Mouse (Mus musculus): ENCODE measurements around the gene Pibf1.

The Pibf1 gene

DNA sequence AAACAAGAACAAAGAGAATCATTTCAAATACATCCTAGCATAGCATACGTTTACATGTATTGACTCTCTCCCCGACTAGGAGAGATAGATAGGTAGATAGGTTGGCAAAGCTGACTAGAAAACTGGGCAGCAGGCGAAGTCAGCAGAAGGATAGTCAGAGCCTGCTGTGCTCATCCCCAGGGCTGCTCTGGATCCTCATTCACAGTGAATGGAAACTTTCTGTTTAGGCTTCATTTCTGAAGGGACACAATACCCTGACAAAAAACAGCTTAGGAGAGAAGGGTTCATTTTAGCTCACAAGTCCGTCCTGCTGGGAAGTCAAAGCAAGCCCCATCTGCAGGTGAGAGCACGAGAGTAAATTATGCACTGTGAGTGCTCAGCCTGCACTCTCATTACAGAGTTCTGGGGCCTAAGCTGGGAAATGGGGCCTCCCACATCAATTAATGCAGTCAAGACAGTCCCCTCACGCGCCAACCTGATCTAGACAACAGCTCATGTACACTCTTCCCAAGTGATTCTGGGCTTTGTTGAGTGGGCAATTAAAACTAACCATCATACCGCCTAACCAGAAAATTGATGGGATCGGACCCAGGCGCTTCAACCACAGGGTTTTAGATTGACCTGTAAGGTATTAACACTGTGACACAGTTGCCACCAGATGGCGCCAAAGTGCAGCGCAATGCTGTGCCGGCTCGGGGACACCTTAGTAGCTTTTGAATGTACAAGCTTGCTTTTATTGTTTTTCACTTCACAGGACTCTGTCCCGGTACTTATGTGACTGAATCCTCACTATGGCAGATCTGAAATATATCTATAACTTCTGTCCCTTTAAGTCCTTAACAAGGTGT, 42.8 kb downstream of the Pibf1 start:
- DNase-seq = peak; percentile 70

DNA sequence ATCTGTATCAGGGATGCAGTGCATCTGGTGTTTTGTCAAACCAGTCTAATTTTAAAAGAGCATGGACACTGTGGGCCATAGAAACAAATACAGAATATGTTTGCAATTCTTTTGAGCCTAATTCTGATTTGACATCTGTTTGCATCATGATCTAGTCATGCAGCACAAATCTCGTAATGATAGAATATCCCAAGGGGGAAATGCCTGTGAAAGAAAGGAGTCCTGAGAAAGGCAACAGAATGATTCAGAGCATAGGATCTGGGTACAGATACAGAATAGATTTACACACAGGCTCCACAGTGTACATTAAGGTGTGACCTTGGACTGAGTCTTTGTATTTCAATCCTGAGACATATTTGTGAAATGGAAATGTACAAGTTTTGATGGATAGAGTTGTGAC, 47.6 kb downstream of the Pibf1 start:
- DNase-seq = no peak

DNA sequence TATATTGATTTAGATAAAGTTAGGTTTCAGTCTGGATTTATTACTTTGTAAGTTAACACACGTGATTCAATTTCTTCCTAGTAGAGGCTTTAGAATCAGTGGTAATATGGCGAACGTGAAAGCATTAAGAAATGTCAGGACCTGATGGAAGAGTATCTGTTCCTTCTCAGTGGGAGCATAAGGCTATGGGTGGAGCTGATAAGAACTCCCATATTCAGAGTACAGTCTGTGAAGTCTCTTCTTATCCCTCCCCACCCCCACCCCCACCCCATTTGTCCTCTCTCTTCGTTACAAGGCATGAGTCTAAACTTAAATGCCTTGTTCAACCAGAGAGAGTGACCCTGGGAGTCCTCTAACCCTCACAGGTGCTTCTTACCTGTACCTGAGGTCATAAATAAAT, 53.5 kb downstream of the Pibf1 start:
- no peak for DNase-seq

DNA sequence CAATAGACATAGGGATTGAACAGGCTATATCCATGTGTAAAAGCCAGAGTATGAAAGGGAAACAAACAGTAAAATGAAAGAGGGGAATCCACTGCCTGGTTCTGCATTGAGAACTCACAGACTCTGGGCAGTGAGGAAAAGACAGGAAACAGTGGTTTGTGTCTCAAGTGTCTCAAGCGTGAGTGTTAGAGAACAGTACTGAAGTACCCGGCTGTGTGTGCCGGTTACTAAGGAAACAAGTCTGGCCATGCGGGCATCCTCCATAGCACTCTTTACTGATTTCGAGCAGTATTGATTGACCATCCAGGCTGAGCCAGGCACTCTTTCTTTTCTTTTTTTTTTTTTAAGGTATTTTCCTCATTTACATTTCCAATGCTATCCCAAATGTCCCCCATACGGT, 60.7 kb downstream of the Pibf1 start:
- DNase-seq = no peak

DNA sequence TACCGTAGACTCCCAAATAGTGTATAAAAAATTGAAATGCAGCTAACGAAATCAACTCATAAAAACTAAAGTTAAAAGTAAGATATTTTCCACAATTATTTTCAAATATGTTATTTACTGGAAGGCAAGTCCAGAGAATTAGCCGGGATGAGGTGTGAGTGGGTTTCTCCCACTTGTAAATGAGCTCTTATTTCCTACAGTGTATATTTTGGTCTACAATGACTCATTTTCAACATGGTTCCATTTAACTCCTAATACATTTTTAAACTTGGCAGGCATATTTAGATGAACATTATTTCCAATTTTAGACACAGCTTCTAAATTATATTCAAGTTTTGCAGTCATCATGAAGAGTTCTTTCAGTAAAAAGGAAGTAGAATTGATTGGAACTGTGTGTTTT, 63.8 kb downstream of the Pibf1 start:
- no peak for DNase-seq

GRCm38 (mm10) chr14:99174138-99174745, 75.0 kb downstream of the Pibf1 start:
- no peak for DNase-seq

DNA sequence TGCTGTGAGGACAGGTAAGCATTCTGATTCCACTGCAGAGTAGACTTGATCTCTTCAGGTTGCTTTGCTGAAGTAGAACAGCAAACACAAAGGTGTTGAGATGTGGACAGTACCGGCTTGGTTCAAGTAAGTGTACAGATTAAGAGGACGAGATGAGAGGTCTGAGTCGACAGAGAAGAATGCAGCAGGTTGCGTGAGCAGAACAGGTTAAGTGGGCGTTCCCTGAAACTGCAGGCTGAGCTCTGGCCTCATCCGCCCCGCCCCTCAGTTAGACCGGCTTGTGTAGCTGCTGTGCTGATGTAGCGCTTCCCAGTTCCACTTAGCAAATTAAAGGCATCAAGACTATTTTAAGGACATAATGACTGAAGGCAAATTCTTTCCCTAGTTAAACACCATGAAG, 77.3 kb downstream of the Pibf1 start:
- DNase-seq = no peak

GRCm38 (mm10) chr14:99190153-99190790, 91.0 kb downstream of the Pibf1 start:
- DNase-seq = no peak

- no peak for DNase-seq
Observed at GRCm38 (mm10) chr14:99205865-99206264, 106.6 kb downstream of the Pibf1 start.

DNA sequence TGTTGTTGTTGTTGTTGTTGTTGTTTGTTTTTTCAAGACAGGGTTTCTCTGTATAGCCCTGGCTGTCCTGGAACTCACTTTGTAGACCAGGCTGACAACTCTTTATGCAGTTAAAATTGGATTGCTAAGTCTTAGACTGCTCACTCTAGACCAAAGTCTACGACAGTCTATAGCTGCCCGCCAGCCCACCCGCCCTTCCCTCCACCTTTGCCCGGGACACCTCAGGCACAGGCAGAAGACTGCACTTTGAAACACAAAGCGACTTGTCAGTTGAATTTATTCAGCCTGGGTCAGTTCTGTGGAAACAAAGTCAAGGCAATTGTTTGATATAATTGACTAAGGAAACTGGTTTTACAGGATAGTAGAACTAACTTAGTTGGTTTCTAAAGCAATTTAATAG, 107.4 kb downstream of the Pibf1 start:
- no peak for DNase-seq

GRCm38 (mm10) chr14:99210431-99210830, 111.2 kb downstream of the Pibf1 start:
- DNase-seq = no peak

DNA sequence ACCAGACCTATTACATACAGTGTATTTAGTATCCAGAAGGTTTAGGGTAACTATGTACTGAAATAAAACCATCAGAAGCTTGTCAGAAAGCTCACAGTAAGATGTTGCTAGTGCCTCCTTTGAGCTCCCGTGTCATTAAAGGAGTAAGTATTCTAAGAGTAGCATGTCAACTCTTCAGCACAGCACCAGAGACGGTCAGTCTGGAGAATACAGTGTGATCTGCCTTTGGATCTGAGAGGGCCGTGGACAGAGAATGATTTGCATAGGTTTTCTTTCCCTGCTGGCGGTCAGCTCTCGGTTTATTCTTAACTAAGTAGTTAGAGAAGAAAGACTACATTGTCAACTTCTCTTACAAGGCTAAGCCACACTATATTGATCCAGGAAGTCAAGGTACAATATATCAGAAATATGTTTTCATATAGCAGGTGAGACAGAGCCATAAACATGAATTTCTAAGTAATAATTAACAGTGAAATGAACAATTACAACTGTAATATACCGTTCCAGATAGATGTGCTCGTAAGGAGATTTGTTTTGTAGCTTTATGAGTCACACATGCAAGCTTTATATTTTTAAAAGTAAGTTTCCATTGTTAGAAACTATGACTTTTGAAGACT, 119.3 kb downstream of the Pibf1 start:
- no peak for DNase-seq

GRCm38 (mm10) chr14:99219757-99220171, 120.5 kb downstream of the Pibf1 start:
- DNase-seq = no peak

GRCm38 (mm10) chr14:99225929-99226328, 126.7 kb downstream of the Pibf1 start:
- no peak for DNase-seq

DNA sequence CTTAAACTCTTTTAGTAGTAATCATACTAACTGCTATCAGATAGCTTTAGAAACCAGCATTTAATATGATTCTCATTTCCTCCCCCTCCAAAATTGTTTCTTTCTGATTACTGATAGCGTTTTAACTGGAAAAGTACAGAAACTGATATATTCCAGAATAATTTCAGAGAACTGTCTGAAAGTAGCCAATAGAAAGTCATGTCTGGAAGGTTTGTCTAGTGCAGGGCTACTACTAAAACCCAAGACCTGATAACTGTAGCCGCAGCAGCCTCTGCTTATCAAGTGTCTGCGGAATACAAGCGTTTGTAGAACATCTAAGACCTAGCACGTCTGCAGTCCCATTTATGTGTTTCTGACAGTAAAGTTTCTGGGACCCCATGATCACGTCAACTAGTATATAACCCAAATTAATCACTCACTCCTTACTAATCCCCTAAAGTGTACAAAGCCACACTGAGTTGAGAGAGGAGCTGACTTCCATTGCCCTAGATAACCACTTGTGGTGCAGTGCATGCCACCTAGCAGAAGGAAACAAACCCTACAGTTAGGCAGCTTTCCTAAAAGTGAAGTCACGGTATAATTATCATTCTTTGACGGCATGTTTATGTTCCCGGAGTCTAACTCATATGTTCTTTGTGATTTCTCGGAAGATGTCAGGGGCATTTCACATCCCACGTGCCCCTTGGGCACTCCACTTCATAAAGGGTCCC, 130.0 kb downstream of the Pibf1 start:
- no peak for DNase-seq

GRCm38 (mm10) chr14:99233056-99233455, 133.8 kb downstream of the Pibf1 start:
- no peak for DNase-seq

GRCm38 (mm10) chr14:99237115-99237514, 137.9 kb downstream of the Pibf1 start:
- no peak for DNase-seq

- DNase-seq = no peak
Observed at GRCm38 (mm10) chr14:99240563-99240962, 141.3 kb downstream of the Pibf1 start.

DNA sequence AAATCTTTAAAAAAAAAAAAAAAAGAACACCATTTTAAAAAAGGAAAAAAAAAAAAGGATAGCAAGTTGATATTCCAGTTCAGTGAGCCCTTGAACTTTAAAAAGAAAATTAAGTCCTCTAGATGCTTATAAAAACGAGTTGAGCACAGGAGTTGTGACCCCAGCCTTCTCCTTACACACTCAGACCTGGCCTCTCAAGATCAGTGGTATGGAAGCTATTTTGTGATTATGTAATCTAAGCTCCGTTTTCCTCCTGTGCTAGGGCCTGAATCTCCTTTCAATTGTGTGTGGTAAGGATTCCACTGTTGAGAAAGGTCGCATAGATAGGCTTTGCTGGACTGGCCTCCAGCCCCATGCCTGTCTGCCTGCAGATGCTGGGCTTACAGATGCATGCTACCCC, 145.3 kb downstream of the Pibf1 start:
- no peak for DNase-seq

GRCm38 (mm10) chr14:99262026-99262425, 162.8 kb downstream of the Pibf1 start:
- DNase-seq = no peak

GRCm38 (mm10) chr14:99263816-99264215, 164.6 kb downstream of the Pibf1 start:
- DNase-seq = no peak

- DNase-seq = no peak
Observed at GRCm38 (mm10) chr14:99265791-99266190, 166.6 kb downstream of the Pibf1 start.

GRCm38 (mm10) chr14:99266749-99267148, 167.5 kb downstream of the Pibf1 start:
- no peak for DNase-seq
